Mouse (Mus musculus) MEL (cell line): ENCODE data around the gene Nr0b2. TPM values are rescaled to one million over a fixed set of nuclear protein-coding genes. Genes with fewer than 3 reads are reported as not detected.
A peak's percentile ranks its signal among the peaks of the same experiment; 100 is the strongest.

ENCODE experiments used
- DNase-seq: peaks from one replicate; pipeline ENCODE4 v3.0.0; 2011; ENCODE audit warnings: low read depth, low spot score
- H3K27ac ChIP-seq: 2 replicates; pipeline ENCODE4 v1.5.1; 2012; ENCODE audit warnings: low read depth, mild to moderate bottlenecking, control low read depth, low read length, moderate library complexity; ENCODE audit not compliant: control insufficient read depth
- H3K27me3 ChIP-seq, 2 experiments: fragments of 150-350 bp in 1 of 2; sonication (generic) in 1 of 2; 2 replicates each; pipeline ENCODE4 v1.6.1; 2012; ENCODE audit warnings: low read length in 2 of 2, mild to moderate bottlenecking in 2 of 2, improper control_type of control experiment in 1 of 2, moderate library complexity in 1 of 2; ENCODE audit not compliant: insufficient read depth in 2 of 2, control insufficient read depth in 1 of 2
- H3K36me3 ChIP-seq, 2 experiments: 2 replicates each; pipeline ENCODE4 v1.6.1; 2012 to 2014; ENCODE audit warnings: low read length in 2 of 2, improper control_type of control experiment in 1 of 2, inconsistent platforms in 1 of 2, mild to moderate bottlenecking in 1 of 2; ENCODE audit not compliant: insufficient read depth in 2 of 2, control insufficient read depth in 1 of 2
- H3K4me1 ChIP-seq, 2 experiments: fragments of 150-350 bp in 1 of 2; sonication (generic) in 1 of 2; 2 replicates each; pipeline ENCODE4 v1.6.1; 2012; ENCODE audit warnings: low read length in 2 of 2, improper control_type of control experiment in 1 of 2, mild to moderate bottlenecking in 1 of 2; ENCODE audit not compliant: insufficient read depth in 2 of 2, control insufficient read depth in 1 of 2
- H3K4me3 ChIP-seq, 2 experiments: fragments of 150-350 bp in 1 of 2; sonication (generic) in 1 of 2; 2 replicates each; pipeline ENCODE4 v1.5.1; 2012; ENCODE audit warnings: low read depth in 2 of 2, low read length in 2 of 2, mild to moderate bottlenecking in 2 of 2, moderate library complexity in 2 of 2, control low read depth in 1 of 2, improper control_type of control experiment in 1 of 2; ENCODE audit not compliant: control insufficient read depth in 1 of 2, insufficient read depth in 1 of 2
- H3K79me2 ChIP-seq: 2 replicates; pipeline ENCODE4 v1.6.1; 2012; ENCODE audit warnings: mild to moderate bottlenecking, low read length, moderate library complexity; ENCODE audit not compliant: control insufficient read depth, poor library complexity, insufficient read depth
- H3K9ac ChIP-seq: 2 replicates; pipeline ENCODE4 v1.6.1; 2012; ENCODE audit warnings: low read depth, mild to moderate bottlenecking, control low read depth, low read length, moderate library complexity; ENCODE audit not compliant: control insufficient read depth, poor library complexity, severe bottlenecking
- H3K9me3 ChIP-seq: fragments of 150-350 bp; sonication (generic); replicated peaks from 2 replicates; pipeline ENCODE4 v1.6.1; 2012; ENCODE audit warnings: mild to moderate bottlenecking, low read length, improper control_type of control experiment, moderate library complexity; ENCODE audit not compliant: insufficient read depth
- BHLHE40 ChIP-seq: IDR thresholded peaks from 2 replicates; pipeline ENCODE4 v1.6.1; 2012; ENCODE audit warnings: low read depth, mild to moderate bottlenecking, inconsistent platforms, low read length, improper control_type of control experiment, borderline replicate concordance
- CTCF ChIP-seq, 3 experiments: IDR thresholded peaks in 2 of 3; conservative IDR thresholded peaks in 1 of 3; 2 replicates each; pipeline ENCODE4 v1.5.1; 2011 to 2012; ENCODE audit warnings: low read length in 3 of 3, low read depth in 2 of 3, mild to moderate bottlenecking in 2 of 3, improper control_type of control experiment in 1 of 3, inconsistent platforms in 1 of 3, mixed read lengths in 1 of 3, moderate library complexity in 1 of 3; ENCODE audit not compliant: control insufficient read depth in 1 of 3, insufficient read depth in 1 of 3, poor library complexity in 1 of 3, severe bottlenecking in 1 of 3
- ELF1 ChIP-seq: IDR thresholded peaks from 2 replicates; pipeline ENCODE4 v1.6.1; 2014; ENCODE audit warnings: low read depth, mild to moderate bottlenecking, inconsistent platforms, low read length, improper control_type of control experiment, moderate library complexity
- EP300 ChIP-seq, 2 experiments: IDR thresholded peaks; 2 replicates each; pipeline ENCODE4 v1.6.1; 2011; ENCODE audit warnings: improper control_type of control experiment in 2 of 2, low read length in 2 of 2, low read depth in 1 of 2, mild to moderate bottlenecking in 1 of 2
- ETS1 ChIP-seq: IDR thresholded peaks from 2 replicates; pipeline ENCODE4 v1.6.1; 2012; ENCODE audit warnings: low read depth, mild to moderate bottlenecking, inconsistent platforms, low read length, improper control_type of control experiment, moderate library complexity
- GATA1 ChIP-seq: IDR thresholded peaks from 2 replicates; pipeline ENCODE4 v1.6.1; 2011; ENCODE audit warnings: low read depth, low read length, improper control_type of control experiment
- HCFC1 ChIP-seq: IDR thresholded peaks from 2 replicates; pipeline ENCODE4 v1.6.1; 2012; ENCODE audit warnings: low read depth, mild to moderate bottlenecking, inconsistent platforms, low read length, improper control_type of control experiment, moderate library complexity
- KAT2A ChIP-seq: conservative IDR thresholded peaks from 2 replicates; pipeline ENCODE4 v1.6.1; 2012; ENCODE audit warnings: low read depth, low read length, improper control_type of control experiment, inconsistent platforms
- MAX ChIP-seq: IDR thresholded peaks from 2 replicates; pipeline ENCODE4 v1.6.1; 2011; ENCODE audit warnings: low read length, improper control_type of control experiment
- MYB ChIP-seq: IDR thresholded peaks from 2 replicates; pipeline ENCODE4 v1.6.1; 2011; ENCODE audit warnings: mild to moderate bottlenecking, low read depth, low read length, improper control_type of control experiment
- MYC ChIP-seq: IDR thresholded peaks from 2 replicates; pipeline ENCODE4 v1.6.1; 2011; ENCODE audit warnings: low read depth, mild to moderate bottlenecking, low read length, improper control_type of control experiment, moderate library complexity
- NELFE ChIP-seq: IDR thresholded peaks from 2 replicates; pipeline ENCODE4 v1.6.1; 2011; ENCODE audit warnings: low read depth, low read length, improper control_type of control experiment
- NRF1 ChIP-seq: IDR thresholded peaks from 2 replicates; pipeline ENCODE4 v1.6.1; 2014; ENCODE audit warnings: low read depth, mild to moderate bottlenecking, inconsistent platforms, low read length, improper control_type of control experiment, moderate library complexity; ENCODE audit not compliant: poor library complexity, insufficient read depth, severe bottlenecking
- POLR2AphosphoS2 ChIP-seq: IDR thresholded peaks from 2 replicates; pipeline ENCODE4 v1.6.1; 2011; ENCODE audit warnings: low read length, improper control_type of control experiment
- RCOR1 ChIP-seq: IDR thresholded peaks from 2 replicates; pipeline ENCODE4 v1.6.1; 2012; ENCODE audit warnings: low read depth, mild to moderate bottlenecking, inconsistent platforms, low read length, improper control_type of control experiment
- SIN3A ChIP-seq: IDR thresholded peaks from 2 replicates; pipeline ENCODE4 v1.6.1; 2012; ENCODE audit warnings: low read length, improper control_type of control experiment, inconsistent platforms
- SMC3 ChIP-seq: IDR thresholded peaks from 2 replicates; pipeline ENCODE4 v1.6.1; 2011; ENCODE audit warnings: low read depth, low read length, improper control_type of control experiment
- TAL1 ChIP-seq: IDR thresholded peaks from 2 replicates; pipeline ENCODE4 v1.6.1; 2012; ENCODE audit warnings: mild to moderate bottlenecking, inconsistent platforms, low read length, moderate library complexity, mixed read lengths
- TCF12 ChIP-seq: IDR thresholded peaks from 2 replicates; pipeline ENCODE4 v1.6.1; 2014; ENCODE audit warnings: low read depth, mild to moderate bottlenecking, inconsistent platforms, low read length, improper control_type of control experiment, moderate library complexity
- ZKSCAN1 ChIP-seq: IDR thresholded peaks from 2 replicates; pipeline ENCODE4 v1.6.1; 2012; ENCODE audit warnings: low read depth, mild to moderate bottlenecking, inconsistent platforms, low read length, improper control_type of control experiment, moderate library complexity
- ZMIZ1 ChIP-seq: IDR thresholded peaks from 2 replicates; pipeline ENCODE4 v1.6.1; 2012; ENCODE audit warnings: low read depth, mild to moderate bottlenecking, inconsistent platforms, low read length, improper control_type of control experiment, moderate library complexity
- polyA plus RNA-seq, 2 experiments: library from polyadenylated mRNA; stranded (reverse) in 1 of 2; unstranded in 1 of 2; fragments of >175 nt in 1 of 2; fragments of >200 nt in 1 of 2; gene quantifications; 2 replicates each; pipeline versions ENCODE4 v1.2.1 to v1.2.4; 2012; ENCODE audit warnings: low replicate concordance in 2 of 2, low read depth in 1 of 2; ENCODE audit not compliant: insufficient read length in 2 of 2, insufficient read depth in 1 of 2, missing spikeins in 1 of 2
- total RNA-seq: library from RNA; depleted of rRNA; stranded (reverse); fragments of 300-350 nt; gene quantifications from 2 replicates; pipeline ENCODE4 v1.2.3, GENCODE M21; 2012

Gene Nr0b2
- total and polyA plus RNA-seq, 3 experiments, result 0.10 TPM; not detected in 2

GRCm38 (mm10) chr4:133521502-133521901, 31.7 kb upstream of the Nr0b2 start:
- H3K36me3 ChIP-seq, result no peaks in the 10 kb centered on the region
- no peak overlapping the region for H3K4me3 ChIP-seq
- no peak overlapping the region for H3K9ac ChIP-seq
- no peaks in the 10 kb centered on the region for H3K4me1 ChIP-seq
- no peaks in the 10 kb centered on the region for H3K27me3 ChIP-seq
- TF ChIP-seq POLR2AphosphoS2, result no peak
- H3K27ac ChIP-seq, result no peak overlapping the region
- no peaks in the 10 kb centered on the region for H3K79me2 ChIP-seq
- no peak for DNase-seq
- H3K9me3 ChIP-seq, result no peaks in the 10 kb centered on the region

GRCm38 (mm10) chr4:133527788-133528187, 25.4 kb upstream of the Nr0b2 start:
- no peak overlapping the region for H3K9ac ChIP-seq
- no peak overlapping the region for H3K4me3 ChIP-seq
- no peaks in the 10 kb centered on the region; a peak in 1 of 4 replicates for H3K36me3 ChIP-seq
- no peaks in the 10 kb centered on the region for H3K27me3 ChIP-seq
- H3K9me3 ChIP-seq, result no peaks in the 10 kb centered on the region
- no peaks in the 10 kb centered on the region for H3K4me1 ChIP-seq
- no peak for DNase-seq
- H3K27ac ChIP-seq, result no peak overlapping the region
- no peaks in the 10 kb centered on the region for H3K79me2 ChIP-seq
- TF ChIP-seq SIN3A (no peak), POLR2AphosphoS2 (no peak), NRF1 (no peak), BHLHE40 (no peak), SMC3 (no peak), ETS1 (no peak), ELF1 (no peak), NELFE (no peak), EP300 (IDR thresholded peaks at IDR 0.05; ENCODE audit: low read depth in 1 of 2, low read length in 2 of 2) (no peak), ZKSCAN1 (no peak), TCF12 (no peak), KAT2A (no peak), RCOR1 (no peak), TAL1 (no peak), GATA1 (no peak), ZMIZ1 (no peak), MAX (no peak)

DNA sequence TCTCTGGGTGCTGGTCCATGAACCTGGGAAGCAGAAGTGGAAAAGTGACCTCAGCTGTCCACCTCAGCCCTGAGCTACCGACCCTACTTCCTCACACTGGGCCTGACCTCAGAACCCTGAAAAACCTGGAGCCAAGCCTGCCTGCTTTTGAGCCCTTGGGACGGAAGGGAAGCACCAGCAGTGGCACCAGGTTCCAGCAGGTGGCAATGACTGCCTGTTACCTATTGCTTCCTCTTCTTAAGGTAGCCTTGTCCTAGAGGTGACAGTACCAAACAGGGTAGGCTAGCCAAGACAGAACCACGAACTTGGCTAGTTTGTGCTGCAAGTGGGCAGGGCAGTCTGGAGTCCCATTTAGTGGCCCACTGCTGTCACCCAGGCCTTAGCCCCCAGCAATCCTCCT, 20.4 kb upstream of the Nr0b2 start:
- Histone ChIP-seq H3K79me2 (no peaks in the 10 kb centered on the region), H3K4me3 (no peak overlapping the region), H3K9me3 (no peaks in the 10 kb centered on the region), H3K4me1 (no peaks in the 10 kb centered on the region), H3K36me3 (peaks cover 0 to 4% of the 10 kb centered on the region in 2 experiments; a peak in 1 of 4 replicates), H3K27ac (no peak overlapping the region), H3K27me3 (no peaks in the 10 kb centered on the region), H3K9ac (no peak overlapping the region)
- no peak for DNase-seq
- TF ChIP-seq ZKSCAN1 (no peak), TCF12 (no peak), HCFC1 (no peak), MYC (no peak), MYB (no peak), CTCF (IDR thresholded peaks at IDR 0.05 in 2 of 3, conservative IDR thresholded peaks at IDR 0.05 in 1 of 3; ENCODE audit: control insufficient read depth in 1 of 3, insufficient read depth in 1 of 3, low read depth in 2 of 3, low read length in 3 of 3, poor library complexity in 1 of 3, severe bottlenecking in 1 of 3) (peak in 1 of 3 experiments; percentile 7; a peak in 1 of 6 replicates)
